Mouse (Mus musculus): ENCODE data around the gene Hes2.

DNA sequence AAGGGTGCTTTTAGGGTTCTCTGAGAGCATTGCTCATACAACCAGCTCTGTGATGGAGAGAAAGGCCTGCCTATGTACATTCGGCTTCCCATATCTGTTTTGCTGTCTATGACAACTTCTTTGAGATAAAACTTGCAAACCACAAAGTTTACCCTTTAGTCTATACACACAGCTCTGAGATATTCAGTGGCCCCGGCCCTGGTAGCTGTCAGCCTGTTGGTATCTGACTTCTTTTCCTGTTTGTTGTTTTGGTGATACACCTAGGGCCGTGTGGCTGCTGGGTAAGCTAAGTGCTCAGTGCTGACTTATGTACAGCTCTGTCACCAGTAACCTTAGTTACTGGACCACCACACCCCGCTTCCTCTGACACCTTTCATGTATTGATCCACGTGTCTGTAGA, 38.9 kb downstream of the Hes2 start:
- TF ChIP-seq HCFC1 (IDR thresholded peaks at IDR 0.05; ENCODE audit: borderline replicate concordance, insufficient read depth, low read length) (no peak), ZNF384 (IDR thresholded peaks at IDR 0.05; ENCODE audit: low read depth, low read length) (no peak)

Data from ES-E14 (cell line).